Mouse (Mus musculus) CH12.LX (cell line): ENCODE results near the gene S1pr1. TPM values are rescaled to one million over a fixed set of nuclear protein-coding genes. Genes with fewer than 3 reads are reported as not detected.
A peak's percentile ranks its signal among the peaks of the same experiment; 100 is the strongest.

Source experiments
- DNase-seq: peaks from one replicate; pipeline ENCODE4 v3.0.0-alpha.2; 2013; ENCODE audit errors: extremely low read depth
- H3K27ac ChIP-seq: 2 replicates; pipeline ENCODE4 v1.5.1; 2012; ENCODE audit warnings: low read depth, mild to moderate bottlenecking, control low read depth, moderate library complexity; ENCODE audit not compliant: insufficient read depth
- H3K27me3 ChIP-seq: replicated peaks from 2 replicates; pipeline ENCODE3; 2012; ENCODE audit warnings: inconsistent platforms
- H3K36me3 ChIP-seq, 2 experiments: replicated peaks in 1 of 2; 2 replicates each; pipeline versions ENCODE3 to v1.6.1; 2012; ENCODE audit warnings: inconsistent platforms in 1 of 2, low read length in 1 of 2, mild to moderate bottlenecking in 1 of 2, mixed read lengths in 1 of 2, moderate library complexity in 1 of 2; ENCODE audit not compliant: control insufficient read depth in 1 of 2, insufficient read depth in 1 of 2
- H3K4me1 ChIP-seq, 2 experiments: 2 replicates each; pipeline ENCODE4 v1.6.1; 2012; ENCODE audit warnings: inconsistent platforms in 1 of 2, moderate library complexity in 1 of 2; ENCODE audit not compliant: insufficient read depth in 2 of 2, control insufficient read depth in 1 of 2
- H3K4me2 ChIP-seq: 2 replicates; pipeline ENCODE4 v1.6.1; 2012; ENCODE audit warnings: low read depth, mild to moderate bottlenecking, control low read depth; ENCODE audit not compliant: poor library complexity, insufficient read depth, severe bottlenecking
- H3K4me3 ChIP-seq, 3 experiments: fragments of 150-350 bp in 1 of 3; sonication (generic) in 1 of 3; replicated peaks in 1 of 3; 2 replicates each; pipeline versions ENCODE3 to v1.5.1; 2011 to 2012; ENCODE audit warnings: low read depth in 2 of 3, low read length in 2 of 3, mild to moderate bottlenecking in 2 of 3, moderate library complexity in 2 of 3, control low read depth in 1 of 3, improper control_type of control experiment in 1 of 3, inconsistent platforms in 1 of 3, mixed read lengths in 1 of 3; ENCODE audit not compliant: poor library complexity in 1 of 3
- H3K79me2 ChIP-seq: replicated peaks from 2 replicates; pipeline ENCODE4 v1.6.1; 2012; ENCODE audit warnings: mild to moderate bottlenecking, moderate library complexity; ENCODE audit not compliant: control insufficient read depth, poor library complexity, insufficient read depth, severe bottlenecking; ENCODE audit errors: extremely low read depth
- H3K9ac ChIP-seq: 2 replicates; pipeline ENCODE4 v1.6.1; 2012; ENCODE audit warnings: low read depth, mild to moderate bottlenecking, control low read depth, moderate library complexity; ENCODE audit not compliant: insufficient read depth
- H3K9me3 ChIP-seq: replicated peaks from 2 replicates; pipeline ENCODE3; 2012; ENCODE audit warnings: low read length, inconsistent platforms, mixed read lengths
- BHLHE40 ChIP-seq: IDR thresholded peaks from 2 replicates; pipeline ENCODE4 v1.6.1; 2011; ENCODE audit warnings: mild to moderate bottlenecking, low read depth, low read length, improper control_type of control experiment
- CHD1 ChIP-seq: IDR thresholded peaks from 2 replicates; pipeline ENCODE4 v1.6.1; 2012; ENCODE audit warnings: low read depth, low read length, improper control_type of control experiment, inconsistent platforms
- CHD2 ChIP-seq: IDR thresholded peaks from 2 replicates; pipeline ENCODE4 v1.6.1; 2011; ENCODE audit warnings: low read length, improper control_type of control experiment
- CTCF ChIP-seq, 2 experiments: IDR thresholded peaks in 1 of 2; conservative IDR thresholded peaks in 1 of 2; 2 replicates each; pipeline ENCODE4 v1.5.1; 2011 to 2012; ENCODE audit warnings: low read depth in 2 of 2, low read length in 2 of 2, improper control_type of control experiment in 1 of 2, inconsistent platforms in 1 of 2, mild to moderate bottlenecking in 1 of 2, moderate library complexity in 1 of 2
- ELF1 ChIP-seq: IDR thresholded peaks from 2 replicates; pipeline ENCODE4 v1.6.1; 2014; ENCODE audit warnings: low read depth, mild to moderate bottlenecking, inconsistent platforms, low read length, improper control_type of control experiment
- EP300 ChIP-seq: IDR thresholded peaks from 2 replicates; pipeline ENCODE4 v1.6.1; 2011; ENCODE audit warnings: low read length, improper control_type of control experiment
- ETS1 ChIP-seq: conservative IDR thresholded peaks from 2 replicates; pipeline ENCODE4 v1.6.1; 2012; ENCODE audit warnings: low read depth, mild to moderate bottlenecking, inconsistent platforms, low read length, improper control_type of control experiment, moderate library complexity
- GABPA ChIP-seq: IDR thresholded peaks from 2 replicates; pipeline ENCODE4 v1.6.1; 2012; ENCODE audit warnings: low read depth, low read length, improper control_type of control experiment, inconsistent platforms; ENCODE audit not compliant: insufficient replicate concordance
- HCFC1 ChIP-seq: IDR thresholded peaks from 2 replicates; pipeline ENCODE4 v1.6.1; 2012; ENCODE audit warnings: low read depth, mild to moderate bottlenecking, inconsistent platforms, low read length, improper control_type of control experiment
- IRF4 ChIP-seq: IDR thresholded peaks from 2 replicates; pipeline ENCODE4 v1.6.1; 2014; ENCODE audit warnings: low read depth, mild to moderate bottlenecking, inconsistent platforms, low read length, improper control_type of control experiment
- JUN ChIP-seq: IDR thresholded peaks from 2 replicates; pipeline ENCODE4 v1.6.1; 2011; ENCODE audit warnings: low read depth, mild to moderate bottlenecking, low read length, improper control_type of control experiment, moderate library complexity; ENCODE audit not compliant: insufficient read depth
- JUND ChIP-seq: conservative IDR thresholded peaks from 2 replicates; pipeline ENCODE4 v1.6.1; 2011; ENCODE audit warnings: low read depth, low read length, improper control_type of control experiment
- KAT2A ChIP-seq: IDR thresholded peaks from 2 replicates; pipeline ENCODE4 v1.6.1; 2012; ENCODE audit warnings: low read length, improper control_type of control experiment, inconsistent platforms; ENCODE audit not compliant: insufficient replicate concordance
- MAFK ChIP-seq: IDR thresholded peaks from 2 replicates; pipeline ENCODE4 v1.6.1; 2011; ENCODE audit warnings: low read length, improper control_type of control experiment; ENCODE audit not compliant: insufficient replicate concordance
- MAX ChIP-seq: IDR thresholded peaks from 2 replicates; pipeline ENCODE4 v1.6.1; 2011; ENCODE audit warnings: low read length, improper control_type of control experiment
- MAZ ChIP-seq: IDR thresholded peaks from 2 replicates; pipeline ENCODE4 v1.6.1; 2012; ENCODE audit warnings: low read depth, mild to moderate bottlenecking, inconsistent platforms, low read length, improper control_type of control experiment, moderate library complexity
- MEF2A ChIP-seq: IDR thresholded peaks from 2 replicates; pipeline ENCODE4 v1.6.1; 2014; ENCODE audit warnings: low read depth, mild to moderate bottlenecking, inconsistent platforms, low read length, improper control_type of control experiment, borderline replicate concordance
- MXI1 ChIP-seq: IDR thresholded peaks from 2 replicates; pipeline ENCODE4 v1.6.1; 2011; ENCODE audit warnings: mild to moderate bottlenecking, low read depth, low read length, improper control_type of control experiment
- MYC ChIP-seq: IDR thresholded peaks from 2 replicates; pipeline ENCODE4 v1.6.1; 2011; ENCODE audit warnings: low read depth, mild to moderate bottlenecking, improper control_type of control experiment, low read length
- NELFE ChIP-seq: IDR thresholded peaks from 2 replicates; pipeline ENCODE4 v1.6.1; 2011; ENCODE audit warnings: low read depth, low read length, improper control_type of control experiment
- NRF1 ChIP-seq: IDR thresholded peaks from 2 replicates; pipeline ENCODE4 v1.6.1; 2014; ENCODE audit warnings: low read depth, mild to moderate bottlenecking, inconsistent platforms, low read length, improper control_type of control experiment, moderate library complexity
- PAX5 ChIP-seq: IDR thresholded peaks from 2 replicates; pipeline ENCODE4 v1.6.1; 2012; ENCODE audit warnings: low read length, inconsistent platforms, mixed read lengths
- POLR2A ChIP-seq: IDR thresholded peaks from 2 replicates; pipeline ENCODE4 v1.6.1; 2011; ENCODE audit warnings: low read depth, mild to moderate bottlenecking, improper control_type of control experiment, low read length
- POLR2AphosphoS2 ChIP-seq: IDR thresholded peaks from 2 replicates; pipeline ENCODE4 v1.6.1; 2011; ENCODE audit warnings: low read depth, low read length, improper control_type of control experiment
- RAD21 ChIP-seq: IDR thresholded peaks from 2 replicates; pipeline ENCODE4 v1.6.1; 2011; ENCODE audit warnings: low read depth, mild to moderate bottlenecking, low read length, improper control_type of control experiment, moderate library complexity
- RCOR1 ChIP-seq: conservative IDR thresholded peaks from 2 replicates; pipeline ENCODE4 v1.6.1; 2012; ENCODE audit warnings: low read depth, mild to moderate bottlenecking, inconsistent platforms, low read length, improper control_type of control experiment
- SIN3A ChIP-seq: IDR thresholded peaks from 2 replicates; pipeline ENCODE4 v1.6.1; 2012; ENCODE audit warnings: low read length, improper control_type of control experiment, inconsistent platforms
- SMC3 ChIP-seq: IDR thresholded peaks from 2 replicates; pipeline ENCODE4 v1.6.1; 2011; ENCODE audit warnings: low read depth, low read length, improper control_type of control experiment
- TBP ChIP-seq: conservative IDR thresholded peaks from 2 replicates; pipeline ENCODE4 v1.6.1; 2011; ENCODE audit warnings: low read depth, low read length, improper control_type of control experiment
- TCF12 ChIP-seq: IDR thresholded peaks from 2 replicates; pipeline ENCODE4 v1.6.1; 2014; ENCODE audit warnings: low read depth, mild to moderate bottlenecking, inconsistent platforms, low read length, improper control_type of control experiment
- UBTF ChIP-seq: IDR thresholded peaks from 2 replicates; pipeline ENCODE4 v1.6.1; 2012; ENCODE audit warnings: low read depth, mild to moderate bottlenecking, inconsistent platforms, low read length, improper control_type of control experiment, moderate library complexity
- USF1 ChIP-seq: IDR thresholded peaks from 2 replicates; pipeline ENCODE4 v1.6.1; 2014; ENCODE audit warnings: low read depth, mild to moderate bottlenecking, inconsistent platforms, low read length, improper control_type of control experiment
- USF2 ChIP-seq: conservative IDR thresholded peaks from 2 replicates; pipeline ENCODE4 v1.6.1; 2011; ENCODE audit warnings: low read depth, low read length, improper control_type of control experiment
- ZC3H11A ChIP-seq: IDR thresholded peaks from 2 replicates; pipeline ENCODE4 v1.6.1; 2012; ENCODE audit warnings: low read depth, mild to moderate bottlenecking, inconsistent platforms, low read length, improper control_type of control experiment
- ZKSCAN1 ChIP-seq: IDR thresholded peaks from 2 replicates; pipeline ENCODE4 v1.6.1; 2012; ENCODE audit warnings: low read depth, inconsistent platforms, low read length, improper control_type of control experiment, borderline replicate concordance
- ZMIZ1 ChIP-seq: IDR thresholded peaks from 2 replicates; pipeline ENCODE4 v1.6.1; 2012; ENCODE audit warnings: low read depth, mild to moderate bottlenecking, inconsistent platforms, low read length, improper control_type of control experiment
- ZNF384 ChIP-seq: IDR thresholded peaks from 2 replicates; pipeline ENCODE4 v1.6.1; 2012; ENCODE audit warnings: low read depth, low read length, improper control_type of control experiment, inconsistent platforms
- dilution Hi-C: fragments of 300-500 bp; cut with MboI; formaldehyde crosslinking; loops from 2 replicates; pipeline ENCODE4 v1.14.3; 2020; ENCODE audit warnings: low sequenced_read_pairs; ENCODE audit not compliant: extremely low pct_unique_long_range_greater_than_20kb, extremely low pct_ligation_motif_present
- in situ Hi-C: fragments of 300-500 bp; cut with MboI; formaldehyde crosslinking; loops from 3 replicates; pipeline ENCODE4 v1.14.3; 2019; ENCODE audit warnings: low sequenced_read_pairs, low pct_ligation_motif_present, low pct_unique_long_range_greater_than_20kb, mixed read lengths
- polyA plus RNA-seq: library from polyadenylated mRNA; unstranded; fragments of >175 nt; gene quantifications from 2 replicates; pipeline ENCODE4 v1.2.1, GENCODE M21; 2012; ENCODE audit warnings: low read depth; ENCODE audit not compliant: insufficient read length
- total RNA-seq, 2 experiments: library from RNA; depleted of rRNA; stranded (reverse); fragments of 300-350 nt in 1 of 2; fragments of >200 nt in 1 of 2; gene quantifications; 2 replicates each; pipeline ENCODE4 v1.2.3; 2012 to 2014

The S1pr1 gene
- total and polyA plus RNA-seq, 3 experiments: 1.8 to 7.1 (median 4.6) TPM

- TF ChIP-seq CHD2 (no peak), JUN (peak; percentile 77), KAT2A (no peak), MAZ (no peak), POLR2AphosphoS2 (no peak), HCFC1 (no peak), MXI1 (peak; percentile 68; the same call in 1 of the 2 replicates), USF1 (no peak), NELFE (no peak), GABPA (no peak), ZC3H11A (no peak), IRF4 (peak; percentile 96), ETS1 (peak; percentile 71; the same call in 1 of the 2 replicates), UBTF (no peak), MEF2A (peak; percentile 82), CTCF (conservative IDR thresholded peaks at IDR 0.05 in 1 of 2, IDR thresholded peaks at IDR 0.05 in 1 of 2; ENCODE audit: low read depth in 2 of 2, low read length in 2 of 2) (no peak), JUND (peak; percentile 90), MYC (0 out of 2 replicates have a peak, but pooled peaks have one; percentile 20), RAD21 (no peak), ZMIZ1 (no peak), TCF12 (no peak; the same call in 1 of the 2 replicates), PAX5 (no peak), ELF1 (no peak), POLR2A (no peak), RCOR1 (no peak), CHD1 (peak; percentile 98), MAX (no peak), SMC3 (no peak), ZKSCAN1 (no peak), TBP (no peak), ZNF384 (peak; percentile 62; the same call in 1 of the 2 replicates), USF2 (no peak), MAFK (no peak), EP300 (peak; percentile 85), BHLHE40 (peak; percentile 86), NRF1 (no peak), SIN3A (peak; percentile 73; the same call in 1 of the 2 replicates)
- peak; percentile 76 for DNase-seq
- no peak overlapping the region for H3K27ac ChIP-seq
- dilution Hi-C loops (no loop called here), in situ Hi-C loops (no loop called here)
- no peak overlapping the region for H3K4me3 ChIP-seq
- H3K9me3 ChIP-seq: no peaks in the 10 kb centered on the region
- peaks cover 14 to 42% of the 10 kb centered on the region in 2 experiments for H3K4me1 ChIP-seq
- no peaks in the 10 kb centered on the region for H3K79me2 ChIP-seq
- H3K27me3 ChIP-seq: no peaks in the 10 kb centered on the region
- peak overlapping the region; percentile 3; the same call in 1 of the 2 replicates for H3K9ac ChIP-seq
- H3K36me3 ChIP-seq: no peaks in the 10 kb centered on the region
- H3K4me2 ChIP-seq: peak overlapping the region; percentile 24
Measured at GRCm38 (mm10) chr3:115728211-115728610, 13.3 kb upstream of the S1pr1 start.
